Mouse (Mus musculus): ENCODE results near the gene Kif15. TPM values are rescaled to one million over a fixed set of nuclear protein-coding genes. Genes with fewer than 3 reads are reported as not detected.

The Kif15 gene
- polyA plus RNA-seq, 1 experiment from 2014 or later, result 5.5 TPM

DNA sequence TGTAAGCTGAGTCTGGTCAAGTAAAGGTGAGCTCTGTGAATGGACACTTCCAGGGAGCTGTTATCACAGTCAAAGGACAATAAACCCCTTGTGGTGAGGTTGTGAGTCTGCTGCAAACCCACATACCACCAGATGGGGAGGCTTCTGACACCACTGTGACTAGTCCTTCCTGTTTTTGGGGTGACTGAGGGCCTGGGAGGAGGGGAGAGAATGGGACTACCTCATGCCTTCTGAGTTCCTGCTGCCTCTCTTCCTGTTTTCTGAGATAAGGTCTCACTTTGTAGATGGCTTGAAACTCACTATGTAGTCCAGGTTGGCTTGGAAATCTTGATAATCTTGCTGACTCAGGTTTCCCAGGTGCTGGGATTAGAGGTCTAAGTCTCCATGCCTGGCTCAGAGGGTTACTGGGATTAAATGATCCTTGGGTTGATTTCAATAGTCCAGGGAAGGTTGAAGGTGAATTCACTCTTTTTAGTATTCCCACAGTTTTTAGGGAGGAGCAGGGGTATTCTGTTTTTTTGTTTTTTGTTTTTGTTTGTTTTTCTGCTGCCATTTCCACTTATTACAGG, 108.0 kb downstream of the Kif15 start:
- no peak overlapping the region for H3K27ac ChIP-seq (ENCODE audit: low read length)
- no peak overlapping the region for H3K4me2 ChIP-seq (ENCODE audit: low read length)
- no peak overlapping the region for H3K4me3 ChIP-seq (ENCODE audit: low read depth, low read length)
- ATAC-seq, result no peak
- H3K36me3 ChIP-seq (ENCODE audit: control insufficient read depth, insufficient read depth, low read length), result no peaks in the 10 kb centered on the region
- H3K4me1 ChIP-seq (ENCODE audit: control insufficient read depth, insufficient read depth, low read length), result no peaks in the 10 kb centered on the region
- no peaks in the 10 kb centered on the region for H3K27me3 ChIP-seq (ENCODE audit: control insufficient read depth, insufficient read depth, low read depth, low read length)
- H3K9me3 ChIP-seq (replicated peaks; ENCODE audit: control insufficient read depth, low read length, poor library complexity, severe bottlenecking), result no peaks in the 10 kb centered on the region
- no peak overlapping the region for H3K9ac ChIP-seq (ENCODE audit: low read depth, low read length)

DNA sequence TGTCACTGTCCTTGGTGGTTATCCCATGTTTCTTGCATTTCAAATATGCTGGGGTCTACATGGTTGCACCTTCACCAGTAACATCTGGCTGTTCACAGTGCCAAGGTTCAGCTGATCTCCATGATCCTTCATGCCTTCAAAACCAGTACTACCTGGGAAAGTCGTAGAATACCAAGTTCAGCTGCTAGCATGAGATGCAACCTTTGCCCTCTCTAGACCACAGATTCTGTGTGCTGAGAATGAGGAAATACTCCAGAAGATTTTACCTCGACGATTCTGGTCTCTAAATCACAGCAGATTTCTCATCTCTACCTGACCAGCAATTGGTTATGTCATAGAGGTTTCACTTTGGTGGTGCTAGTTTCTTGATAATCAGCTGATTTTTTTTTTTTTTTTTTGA, 109.3 kb downstream of the Kif15 start:
- Histone ChIP-seq H3K4me2 (ENCODE audit: low read length) (no peak overlapping the region), H3K4me1 (ENCODE audit: control insufficient read depth, insufficient read depth, low read length) (no peaks in the 10 kb centered on the region), H3K9ac (ENCODE audit: low read depth, low read length) (no peak overlapping the region), H3K36me3 (ENCODE audit: control insufficient read depth, insufficient read depth, low read length) (no peaks in the 10 kb centered on the region), H3K4me3 (ENCODE audit: low read depth, low read length) (no peak overlapping the region), H3K27ac (ENCODE audit: low read length) (no peak overlapping the region), H3K9me3 (replicated peaks; ENCODE audit: control insufficient read depth, low read length, poor library complexity, severe bottlenecking) (no peaks in the 10 kb centered on the region), H3K27me3 (ENCODE audit: control insufficient read depth, insufficient read depth, low read depth, low read length) (no peaks in the 10 kb centered on the region)
- 95% methylated on average over 3 of the region's 3 CpGs for WGBS
- no peak for ATAC-seq

Other genes starting within 250 kb of the Kif15 start
- gene Topaz1, start 203.7 kb upstream of the Kif15 start, polyA plus RNA-seq (2015; fragmentation: Nextera tagmentation; extraction: Ambion mirVana), result not detected in 2 replicates
- 9.3 and 9.9 TPM in 2 replicates for gene Tcaim, start 145.5 kb upstream of the Kif15 start, polyA plus RNA-seq (2015; fragmentation: Nextera tagmentation; extraction: Ambion mirVana)
- gene Gm35549, start 107.0 kb upstream of the Kif15 start, polyA plus RNA-seq (2015; fragmentation: Nextera tagmentation; extraction: Ambion mirVana), result 0.63 TPM in 1 of 2 replicates, not detected in the other
- 121 and 131 TPM in 2 replicates for gene Zfp445, start 85.0 kb upstream of the Kif15 start, polyA plus RNA-seq (2015; fragmentation: Nextera tagmentation; extraction: Ambion mirVana)
- gene Zkscan7, start 65.4 kb upstream of the Kif15 start, polyA plus RNA-seq (2015; fragmentation: Nextera tagmentation; extraction: Ambion mirVana), result 4.7 and 4.9 TPM in 2 replicates
- 16.8 and 19.7 TPM in 2 replicates for gene Zfp105, start 28.0 kb upstream of the Kif15 start, polyA plus RNA-seq (2015; fragmentation: Nextera tagmentation; extraction: Ambion mirVana)
- gene 1110059G10Rik, start within 50 bp of the Kif15 start, polyA plus RNA-seq (2015; fragmentation: Nextera tagmentation; extraction: Ambion mirVana), result 26.8 and 31.9 TPM in 2 replicates
- gene Tmem42, start 70.3 kb downstream of the Kif15 start, polyA plus RNA-seq (2015; fragmentation: Nextera tagmentation; extraction: Ambion mirVana), result 29.5 and 30.1 TPM in 2 replicates
- 0.43 and 0.65 TPM in 2 replicates for gene Tgm4, start 83.7 kb downstream of the Kif15 start, polyA plus RNA-seq (2015; fragmentation: Nextera tagmentation; extraction: Ambion mirVana)
- 83.8 and 84.9 TPM in 2 replicates for gene Zdhhc3, start 162.2 kb downstream of the Kif15 start, polyA plus RNA-seq (2015; fragmentation: Nextera tagmentation; extraction: Ambion mirVana)
- gene Exosc7, start 162.2 kb downstream of the Kif15 start, polyA plus RNA-seq (2015; fragmentation: Nextera tagmentation; extraction: Ambion mirVana), result 71.4 and 73.1 TPM in 2 replicates
- gene Clec3b, start 199.9 kb downstream of the Kif15 start, polyA plus RNA-seq (2015; fragmentation: Nextera tagmentation; extraction: Ambion mirVana), result 2.2 and 3.6 TPM in 2 replicates